Mouse (Mus musculus) ES-E14 (cell line): ENCODE measurements around the gene Lrrc47.

ENCODE experiments used
- CHD2 ChIP-seq: IDR thresholded peaks from 2 replicates; pipeline ENCODE4 v1.6.1; 2014; ENCODE audit warnings: mild to moderate bottlenecking, low read depth, low read length, inconsistent platforms
- MAFK ChIP-seq: IDR thresholded peaks from 2 replicates; pipeline ENCODE4 v1.6.1; 2014; ENCODE audit warnings: mild to moderate bottlenecking, low read depth, low read length, inconsistent platforms; ENCODE audit not compliant: insufficient read depth
- ZNF384 ChIP-seq: IDR thresholded peaks from 2 replicates; pipeline ENCODE4 v1.6.1; 2012; ENCODE audit warnings: low read depth, low read length, inconsistent platforms

- TF ChIP-seq MAFK (no peak), CHD2 (no peak), ZNF384 (no peak)
Measured at GRCm38 (mm10) chr4:154026441-154026761, 14.9 kb downstream of the Lrrc47 start.
